In genomic region chr17:68875251-68875650, GRCm38 (mm10) we compare ENCODE assay signal across 15 mouse cellular contexts. TPM values are rescaled to one million over a fixed set of nuclear protein-coding genes. Genes with fewer than 3 reads are reported as not detected.
DNase-seq lines count a peak whose midpoint lies in the region; ATAC-seq and TF ChIP-seq lines count a peak whose summit lies in the region.
"Had no signal": no experiment of that assay in that cellular context is flagged by ENCODE, and none has a peak within 500 bp of the region (broad histone marks: within the 10 kb centered on the region; RNA-seq: fewer than 3 reads in every experiment).

No protein-coding gene starts in this region.

- H3K36me3 ChIP-seq in embryonic facial prominence, embryonic 11.5 days (replicated peaks; ENCODE audit: control insufficient read depth, insufficient read depth, low read depth, low read length) = no peaks in the 10 kb centered on the region
- H3K36me3 ChIP-seq in embryonic facial prominence, embryonic 10.5 days (replicated peaks) = no peaks in the 10 kb centered on the region
- H3K36me3 ChIP-seq in intestine, postnatal 0 days (ENCODE audit: control insufficient read depth, insufficient read depth) = no peaks in the 10 kb centered on the region
- no peaks in the 10 kb centered on the region for H3K36me3 ChIP-seq in intestine, embryonic 16.5 days (ENCODE audit: control insufficient read depth, insufficient read depth, low read length)
- H3K36me3 ChIP-seq in midbrain, embryonic 14.5 days (ENCODE audit: control insufficient read depth, insufficient read depth, low read length) = no peaks in the 10 kb centered on the region
- H3K36me3 ChIP-seq in midbrain, embryonic 11.5 days (ENCODE audit: control insufficient read depth, insufficient read depth, low read length) = no peaks in the 10 kb centered on the region
- H3K36me3 ChIP-seq: neural tube, embryonic 12.5 days had no signal

- no peak overlapping the region for H3K4me2 ChIP-seq in embryonic facial prominence, embryonic 11.5 days (ENCODE audit: low read depth, low read length)
- H3K4me2 ChIP-seq in intestine, postnatal 0 days (replicated peaks; ENCODE audit: low read depth) = no peak overlapping the region
- H3K4me2 ChIP-seq in intestine, embryonic 16.5 days (ENCODE audit: low read depth, low read length) = no peak overlapping the region
- no peak overlapping the region for H3K4me2 ChIP-seq in midbrain, embryonic 14.5 days (ENCODE audit: low read length)
- no peak overlapping the region for H3K4me2 ChIP-seq in midbrain, embryonic 11.5 days
- H3K4me2 ChIP-seq: neural tube, embryonic 12.5 days had no signal

- no peaks in the 10 kb centered on the region for H3K27me3 ChIP-seq in embryonic facial prominence, embryonic 11.5 days (ENCODE audit: control insufficient read depth, insufficient read depth, low read length)
- no peaks in the 10 kb centered on the region for H3K27me3 ChIP-seq in embryonic facial prominence, embryonic 10.5 days (replicated peaks; ENCODE audit: low read depth, poor library complexity, severe bottlenecking)
- no peaks in the 10 kb centered on the region for H3K27me3 ChIP-seq in intestine, postnatal 0 days (replicated peaks; ENCODE audit: control insufficient read depth, insufficient read depth, low read length)
- H3K27me3 ChIP-seq in intestine, embryonic 16.5 days (replicated peaks; ENCODE audit: control insufficient read depth, insufficient read depth, low read length) = no peaks in the 10 kb centered on the region
- no peaks in the 10 kb centered on the region for H3K27me3 ChIP-seq in midbrain, embryonic 14.5 days (ENCODE audit: control insufficient read depth, insufficient read depth, low read length)
- no peaks in the 10 kb centered on the region for H3K27me3 ChIP-seq in midbrain, embryonic 11.5 days (ENCODE audit: control insufficient read depth, insufficient read depth, low read length)
- H3K27me3 ChIP-seq: neural tube, embryonic 12.5 days had no signal

- H3K27ac ChIP-seq in embryonic facial prominence, embryonic 11.5 days (replicated peaks; ENCODE audit: low read depth, low read length) = no peak overlapping the region
- H3K27ac ChIP-seq in embryonic facial prominence, embryonic 10.5 days (replicated peaks) = no peak overlapping the region
- no peak overlapping the region for H3K27ac ChIP-seq in intestine, postnatal 0 days (ENCODE audit: low read depth, low read length)
- H3K27ac ChIP-seq in intestine, embryonic 16.5 days (ENCODE audit: low read length) = no peak overlapping the region
- no peak overlapping the region for H3K27ac ChIP-seq in midbrain, embryonic 14.5 days (replicated peaks; ENCODE audit: low read depth, low read length)
- H3K27ac ChIP-seq in midbrain, embryonic 11.5 days (ENCODE audit: low read depth, low read length) = no peak overlapping the region
- H3K27ac ChIP-seq: neural tube, embryonic 12.5 days had no signal

- no peaks in the 10 kb centered on the region for H3K9me3 ChIP-seq in embryonic facial prominence, embryonic 11.5 days (replicated peaks; ENCODE audit: control insufficient read depth, low read length)
- H3K9me3 ChIP-seq in embryonic facial prominence, embryonic 10.5 days = no peaks in the 10 kb centered on the region
- H3K9me3 ChIP-seq in intestine, postnatal 0 days (ENCODE audit: control insufficient read depth) = no peaks in the 10 kb centered on the region
- H3K9me3 ChIP-seq in intestine, embryonic 16.5 days (ENCODE audit: control insufficient read depth, low read length) = no peaks in the 10 kb centered on the region
- no peaks in the 10 kb centered on the region for H3K9me3 ChIP-seq in midbrain, embryonic 14.5 days (ENCODE audit: control insufficient read depth, low read length)
- H3K9me3 ChIP-seq in midbrain, embryonic 11.5 days (ENCODE audit: control insufficient read depth, low read length) = no peaks in the 10 kb centered on the region
- H3K9me3 ChIP-seq: neural tube, embryonic 12.5 days had no signal

- peak; percentile 53 for TF ChIP-seq CTCF in intestine, postnatal 0 days (IDR thresholded peaks at IDR 0.05; ENCODE audit: low read depth)

- no peaks in the 10 kb centered on the region for H3K4me1 ChIP-seq in embryonic facial prominence, embryonic 11.5 days (ENCODE audit: control insufficient read depth, insufficient read depth, low read length)
- no peaks in the 10 kb centered on the region; the same call in 1 of the 2 replicates for H3K4me1 ChIP-seq in embryonic facial prominence, embryonic 10.5 days
- no peaks in the 10 kb centered on the region for H3K4me1 ChIP-seq in intestine, postnatal 0 days (replicated peaks; ENCODE audit: control insufficient read depth, insufficient read depth, low read length)
- H3K4me1 ChIP-seq in intestine, embryonic 16.5 days (ENCODE audit: control insufficient read depth, insufficient read depth, low read length) = no peaks in the 10 kb centered on the region
- H3K4me1 ChIP-seq in midbrain, embryonic 14.5 days (ENCODE audit: control insufficient read depth, insufficient read depth, low read length) = no peaks in the 10 kb centered on the region
- H3K4me1 ChIP-seq in midbrain, embryonic 11.5 days (ENCODE audit: control insufficient read depth, insufficient read depth, low read length) = no peaks in the 10 kb centered on the region; the same call in 1 of the 2 replicates
- H3K4me1 ChIP-seq: neural tube, embryonic 12.5 days had no signal

- no peak overlapping the region for H3K9ac ChIP-seq in embryonic facial prominence, embryonic 11.5 days (replicated peaks; ENCODE audit: low read length)
- no peak overlapping the region for H3K9ac ChIP-seq in intestine, postnatal 0 days (ENCODE audit: low read depth, low read length)
- H3K9ac ChIP-seq in intestine, embryonic 16.5 days (ENCODE audit: low read depth, low read length) = no peak overlapping the region
- H3K9ac ChIP-seq in midbrain, embryonic 14.5 days (replicated peaks; ENCODE audit: low read length) = no peak overlapping the region
- no peak overlapping the region for H3K9ac ChIP-seq in midbrain, embryonic 11.5 days (ENCODE audit: low read length)
- H3K9ac ChIP-seq: neural tube, embryonic 12.5 days had no signal

- no peak overlapping the region for H3K4me3 ChIP-seq in embryonic facial prominence, embryonic 11.5 days (ENCODE audit: low read depth, low read length)
- H3K4me3 ChIP-seq in embryonic facial prominence, embryonic 10.5 days = no peak overlapping the region
- H3K4me3 ChIP-seq in intestine, postnatal 0 days (ENCODE audit: low read depth, low read length) = no peak overlapping the region
- no peak overlapping the region for H3K4me3 ChIP-seq in intestine, embryonic 16.5 days (ENCODE audit: low read length)
- H3K4me3 ChIP-seq in midbrain, embryonic 14.5 days (replicated peaks; ENCODE audit: low read depth, low read length) = no peak overlapping the region
- H3K4me3 ChIP-seq in midbrain, embryonic 11.5 days (ENCODE audit: low read depth, low read length) = no peak overlapping the region
- H3K4me3 ChIP-seq: erythroblast, embryonic 14.5 days; neural tube, embryonic 12.5 days had no signal

- WGBS in embryonic facial prominence, embryonic 11.5 days = 71% methylated on average over 5 of the region's 5 CpGs
- 73% methylated on average over 5 of the region's 5 CpGs for WGBS in embryonic facial prominence, embryonic 10.5 days
- 65% methylated on average over 5 of the region's 5 CpGs for WGBS in intestine, postnatal 0 days
- 64% methylated on average over 5 of the region's 5 CpGs for WGBS in intestine, embryonic 16.5 days
- 65% methylated on average over 5 of the region's 5 CpGs for WGBS in midbrain, embryonic 14.5 days
- WGBS in midbrain, embryonic 11.5 days = 71% methylated on average over 5 of the region's 5 CpGs

- peak; percentile 52 for DNase-seq in embryonic facial prominence, embryonic 11.5 days (ENCODE audit: low spot score)
- DNase-seq in embryonic facial prominence, embryonic 10.5 days (ENCODE audit: low spot score) = no peak
- DNase-seq in midbrain, embryonic 14.5 days = peak; percentile 71
- DNase-seq in midbrain, embryonic 11.5 days (ENCODE audit: low spot score, missing footprints) = no peak
- peak; percentile 34 for DNase-seq in retina, postnatal 1 day
- DNase-seq in frontal cortex, postnatal 10 days (ENCODE audit: low spot score in 2 of 2) = no peak
- DNase-seq: adrenal gland, adult 2 months; liver; thymus, postnatal 14 days had no signal

- no peak for ATAC-seq in embryonic facial prominence, embryonic 11.5 days (replicated peaks; ENCODE audit: insufficient number of reproducible peaks, low FRiP score, low TSS enrichment, low read depth)
- no peak for ATAC-seq in intestine, postnatal 0 days
- ATAC-seq in intestine, embryonic 16.5 days = no peak
- no peak for ATAC-seq in midbrain, embryonic 14.5 days (ENCODE audit: low FRiP score, low TSS enrichment)
- no peak for ATAC-seq in midbrain, embryonic 11.5 days (ENCODE audit: low FRiP score)
- ATAC-seq: inflammation-experienced regulatory T-cells, adult 6 months had no signal

RNA-seq across cellular contexts. Expression of gene Tmem200c, which starts 48.8 kb away (rescaled TPM):
- polyA plus RNA-seq in embryonic facial prominence, embryonic 11.5 days (2014; fragmentation: Nextera tagmentation; extraction: Ambion mirVana) = 1.1 and 1.4 TPM in 2 replicates
- polyA plus RNA-seq in embryonic facial prominence, embryonic 10.5 days (2016; fragmentation: Nextera tagmentation; extraction: Ambion mirVana) = 1.5 and 1.6 TPM in 2 replicates
- polyA plus RNA-seq in intestine, postnatal 0 days (2015; fragmentation: Nextera tagmentation; extraction: Ambion mirVana) = 0.10 and 0.25 TPM in 2 replicates
- polyA plus RNA-seq in intestine, embryonic 16.5 days (2015; fragmentation: Nextera tagmentation; extraction: Ambion mirVana) = 0.10 and 0.16 TPM in 2 replicates
- polyA plus RNA-seq in midbrain, embryonic 14.5 days (2014; fragmentation: Nextera tagmentation; extraction: Ambion mirVana) = 4.0 and 4.2 TPM in 2 replicates
- polyA plus RNA-seq in midbrain, embryonic 11.5 days (2014; fragmentation: Nextera tagmentation; extraction: Ambion mirVana) = 1.4 and 2.8 TPM in 2 replicates
- polyA plus RNA-seq: erythroblast, embryonic 14.5 days; inflammation-experienced regulatory T-cells, adult 6 months; liver, embryonic 16.5 days had no signal

Comparison
In these comparisons a context has a peak if more than half of its experiments do, and no peak if none do; other contexts are left out.
1. DNase-seq: peak in embryonic facial prominence, embryonic 11.5 days (single experiment), midbrain, embryonic 14.5 days (single experiment) and retina, postnatal 1 day (single experiment); none in embryonic facial prominence, embryonic 10.5 days (single experiment), midbrain, embryonic 11.5 days (single experiment) and frontal cortex, postnatal 10 days (0 of 2).